Mouse (Mus musculus) kidney, adult 2 months (tissue): Measurements from ENCODE around the gene Calr. TPM values are rescaled to one million over a fixed set of nuclear protein-coding genes. Genes with fewer than 3 reads are reported as not detected.

Source experiments
- DNase-seq: peaks from one replicate; pipeline ENCODE4 v3.0.0; 2021
- H3K27ac ChIP-seq: fragments of 200-500 bp; 2 replicates; pipeline ENCODE4 v1.5.1; 2012; ENCODE audit warnings: low read depth, low read length, control low read depth, inconsistent platforms; ENCODE audit not compliant: insufficient read depth
- H3K27me3 ChIP-seq: fragments of 200-500 bp; replicated peaks from 2 replicates; pipeline ENCODE4 v1.6.1; 2012; ENCODE audit warnings: mild to moderate bottlenecking, moderate library complexity, low read length, inconsistent platforms; ENCODE audit not compliant: control insufficient read depth, insufficient read depth
- H3K36me3 ChIP-seq: fragments of 200-500 bp; 2 replicates; pipeline ENCODE4 v1.6.1; 2012; ENCODE audit warnings: mild to moderate bottlenecking, moderate library complexity, low read length, inconsistent platforms; ENCODE audit not compliant: control insufficient read depth, insufficient read depth
- H3K4me1 ChIP-seq: fragments of 200-500 bp; 2 replicates; pipeline ENCODE4 v1.6.1; 2011; ENCODE audit warnings: low read length; ENCODE audit not compliant: control insufficient read depth, insufficient read depth
- H3K4me3 ChIP-seq: fragments of 200-500 bp; 2 replicates; pipeline ENCODE4 v1.5.1; 2011; ENCODE audit warnings: mild to moderate bottlenecking, low read depth, low read length, control low read depth; ENCODE audit not compliant: insufficient read depth
- CTCF ChIP-seq: fragments of 200-500 bp; conservative IDR thresholded peaks from 2 replicates; pipeline ENCODE4 v1.5.1; 2011; ENCODE audit warnings: low read depth, mild to moderate bottlenecking, control low read depth, low read length, moderate library complexity, mixed read lengths; ENCODE audit not compliant: insufficient read depth, insufficient read length
- POLR2A ChIP-seq: fragments of 200-500 bp; IDR thresholded peaks from one replicate; pipeline ENCODE4 v1.6.1; 2011; ENCODE audit warnings: low read depth, low read length, control low read depth
- WGBS: fragments of 180-500 bp; shearing (Covaris S2); methylation state at CpG from one replicate; pipeline ENCODE4 v1.1.7; 2018; 5-methylcytosine and 5-hydroxymethylcytosine counted together
- polyA plus RNA-seq: library from polyadenylated mRNA; depleted of rRNA; stranded (reverse); fragments of >200 nt; gene quantifications from 2 replicates; pipeline ENCODE4 v1.2.3, GENCODE M21; 2012

Gene Calr
- polyA plus RNA-seq, 1 experiment: 337 TPM

- 0 out of 2 replicates have a peak, but pooled peaks have one; percentile 9 for TF ChIP-seq CTCF
- TF ChIP-seq POLR2A: no peak
- Histone ChIP-seq H3K27ac (peak within 1 kb of the TSS; percentile 27), H3K4me1 (0 out of 2 replicates have a peak, but pooled peaks cover 5% of the 10 kb centered on the region), H3K27me3 (no peaks in the 10 kb centered on the region), H3K4me3 (peak within 1 kb of the TSS; percentile 64), H3K36me3 (no peaks in the 10 kb centered on the region)
- peak; percentile 82 for DNase-seq
- WGBS: 16% methylated on average over 112 of the region's 125 CpGs
Observed at GRCm38 (mm10) chr8:84799999-84800831, 46.5 kb downstream of the Calr start, which contains the start of gene Nfix. Nfix (minus strand) TSS chr8:84800344.

DNA sequence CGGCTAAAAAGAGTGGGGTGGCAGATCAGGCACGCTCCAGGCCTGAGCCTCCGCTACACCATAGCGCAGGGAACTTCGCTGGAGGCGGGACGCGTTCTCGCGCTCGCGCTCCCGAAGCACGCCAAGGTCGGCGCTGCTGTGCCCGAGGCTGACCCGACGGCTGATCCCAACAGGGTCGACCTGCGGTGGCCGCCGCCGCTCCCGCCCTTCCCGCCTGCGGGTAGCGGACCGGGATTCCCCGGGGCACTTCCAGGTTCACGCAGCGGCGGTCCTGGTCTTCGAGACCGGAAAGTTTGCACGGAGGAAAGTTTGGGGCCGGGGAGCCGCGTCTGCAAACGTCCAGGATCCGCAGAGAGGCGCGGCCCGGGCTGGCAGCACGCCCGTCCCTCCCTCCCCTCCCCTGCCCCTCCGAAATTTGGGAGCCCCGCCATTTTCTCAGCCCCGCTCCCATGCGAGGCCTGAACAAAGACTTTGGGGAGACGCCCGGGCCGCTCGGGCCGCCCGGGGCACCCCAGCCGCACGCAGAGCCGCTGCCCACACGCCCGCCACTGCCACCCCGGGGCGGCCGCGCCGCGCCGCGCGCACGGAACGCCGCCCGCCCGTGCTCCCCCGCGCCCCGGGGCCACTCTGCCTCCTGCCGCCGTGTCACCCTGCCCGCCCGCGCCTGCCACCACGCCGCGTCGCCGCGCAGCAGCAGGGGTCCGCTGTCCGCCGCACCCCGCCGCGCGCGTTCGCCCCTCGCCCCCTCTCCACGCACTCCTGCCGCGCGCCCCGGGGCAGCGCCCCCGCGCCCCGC is 47.4 kb downstream of the Calr start:
- no peaks in the 10 kb centered on the region for H3K36me3 ChIP-seq
- DNase-seq: peak; percentile 67
- H3K27me3 ChIP-seq: no peaks in the 10 kb centered on the region
- whole genome bisulfite sequencing: 5% methylated on average over 96 of the region's 108 CpGs
- peak overlapping the region; percentile 64 for H3K4me3 ChIP-seq
- TF ChIP-seq POLR2A (no peak), CTCF (no peak)
- 0 out of 2 replicates have a peak, but pooled peaks cover 5% of the 10 kb centered on the region for H3K4me1 ChIP-seq
- peak overlapping the region; percentile 27 for H3K27ac ChIP-seq

DNA sequence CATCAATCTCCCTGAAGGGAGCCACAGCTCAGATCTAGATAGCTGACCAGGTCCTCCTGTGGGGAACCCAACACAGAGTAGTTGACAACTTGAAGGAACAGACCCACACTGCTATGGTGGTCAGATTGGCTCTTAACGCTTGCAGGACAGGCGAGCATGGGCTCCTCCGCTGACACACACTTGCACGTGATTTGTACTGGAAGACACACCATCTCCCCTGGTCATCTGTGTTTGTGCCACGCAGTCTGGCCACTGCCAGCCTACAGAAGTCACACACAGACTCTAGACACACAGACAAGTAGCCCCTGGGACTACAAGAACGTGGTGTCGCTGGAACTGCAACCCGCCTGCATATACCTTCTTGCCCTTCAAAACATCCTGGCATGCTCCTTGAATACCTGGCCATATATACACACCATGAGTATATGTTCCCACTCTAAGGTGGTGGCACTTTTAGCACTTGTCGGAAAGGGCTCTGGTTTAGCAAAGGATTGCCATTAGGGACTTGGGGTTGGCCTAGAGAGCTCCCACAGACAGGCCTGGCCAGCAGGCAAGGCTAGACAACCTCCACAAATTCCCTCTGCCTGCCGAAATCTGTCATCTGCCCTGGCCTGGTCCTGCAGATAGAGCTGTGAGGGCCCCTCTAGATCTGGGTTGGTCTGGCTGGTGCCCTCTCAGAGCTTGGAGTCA is 48.1 kb downstream of the Calr start:
- no peaks in the 10 kb centered on the region for H3K27me3 ChIP-seq
- H3K4me3 ChIP-seq: peak overlapping the region; percentile 64
- no peak for DNase-seq
- H3K4me1 ChIP-seq: 0 out of 2 replicates have a peak, but pooled peaks cover 5% of the 10 kb centered on the region
- TF ChIP-seq POLR2A: no peak
- TF ChIP-seq CTCF: no peak
- WGBS: 82% methylated on average over 10 of the region's 10 CpGs
- H3K36me3 ChIP-seq: no peaks in the 10 kb centered on the region
- peak overlapping the region; percentile 4 for H3K27ac ChIP-seq

- no peak for TF ChIP-seq POLR2A
- TF ChIP-seq CTCF: no peak
- no peak for DNase-seq
- H3K27me3 ChIP-seq: no peaks in the 10 kb centered on the region
- WGBS: 94% methylated on average over 6 of the region's 6 CpGs
- no peaks in the 10 kb centered on the region for H3K36me3 ChIP-seq
- 0 out of 2 replicates have a peak, but pooled peaks cover 5% of the 10 kb centered on the region for H3K4me1 ChIP-seq
- H3K4me3 ChIP-seq: no peak overlapping the region
- H3K27ac ChIP-seq: no peak overlapping the region
Observed at GRCm38 (mm10) chr8:84797971-84798370, 48.8 kb downstream of the Calr start.

DNA sequence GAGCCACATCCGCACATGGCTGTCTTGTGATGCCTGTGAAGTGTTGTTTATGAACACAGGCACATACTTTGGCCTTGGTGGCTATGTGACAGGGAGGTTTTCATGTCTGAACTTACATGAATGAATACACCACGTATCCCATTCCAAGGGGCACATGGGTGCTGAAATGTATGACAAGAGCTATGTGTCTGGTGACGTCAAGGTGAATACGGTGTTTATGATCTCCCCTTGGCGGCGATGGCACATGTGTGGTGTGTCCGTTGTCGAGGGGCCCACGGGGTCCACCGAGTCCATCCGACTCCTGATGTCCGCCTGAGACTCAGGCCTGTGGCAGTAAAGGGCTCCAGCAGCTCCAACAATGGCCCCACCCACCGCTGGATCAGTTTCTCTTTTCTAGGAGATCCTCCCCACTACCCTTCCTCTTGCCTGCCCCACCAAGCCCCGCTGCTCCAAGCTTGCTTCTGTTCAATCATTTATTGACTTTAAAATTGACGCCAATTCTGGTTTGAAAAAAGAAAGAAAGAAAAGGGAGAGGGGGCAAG is 49.4 kb downstream of the Calr start:
- TF ChIP-seq POLR2A (no peak), CTCF (no peak)
- no peak overlapping the region for H3K4me3 ChIP-seq
- no peak overlapping the region for H3K27ac ChIP-seq
- WGBS: 92% methylated on average over 15 of the region's 15 CpGs
- 0 out of 2 replicates have a peak, but pooled peaks cover 5% of the 10 kb centered on the region for H3K4me1 ChIP-seq
- DNase-seq: no peak
- H3K36me3 ChIP-seq: no peaks in the 10 kb centered on the region
- H3K27me3 ChIP-seq: no peaks in the 10 kb centered on the region

GRCm38 (mm10) chr8:84794486-84794885 is 52.2 kb downstream of the Calr start:
- Histone ChIP-seq H3K36me3 (no peaks in the 10 kb centered on the region), H3K27ac (no peak overlapping the region), H3K4me3 (no peak overlapping the region), H3K27me3 (no peaks in the 10 kb centered on the region), H3K4me1 (peaks cover 6% of the 10 kb centered on the region; the same call in 1 of the 2 replicates)
- TF ChIP-seq POLR2A (no peak), CTCF (no peak)
- no peak for DNase-seq
- 76% methylated on average over 7 of the region's 7 CpGs for WGBS
